In genomic region chr6:34448696-34449095, GRCm38 (mm10) we compare ENCODE assay signal across 13 mouse cellular contexts. TPM values are rescaled to one million over a fixed set of nuclear protein-coding genes. Genes with fewer than 3 reads are reported as not detected.
"Had no signal": no experiment of that assay in that cellular context is flagged by ENCODE, and none has a peak within 500 bp of the region (broad histone marks: within the 10 kb centered on the region; RNA-seq: fewer than 3 reads in every experiment).

No protein-coding gene starts in this region.

- H3K9me3 ChIP-seq: heart, embryonic 10.5 days; hindbrain, embryonic 10.5 days; hindbrain, embryonic 12.5 days; intestine, embryonic 15.5 days; limb, embryonic 10.5 days; limb, embryonic 12.5 days had no signal

- H3K27me3 ChIP-seq: heart, embryonic 12.5 days; hindbrain, embryonic 12.5 days; intestine, embryonic 15.5 days; limb, embryonic 12.5 days had no signal

- H3K36me3 ChIP-seq: heart, embryonic 10.5 days; heart, embryonic 12.5 days; hindbrain, embryonic 10.5 days; hindbrain, embryonic 12.5 days; intestine, embryonic 15.5 days; limb, embryonic 10.5 days; limb, embryonic 12.5 days had no signal

- H3K4me2 ChIP-seq: heart, embryonic 12.5 days; hindbrain, embryonic 12.5 days; hindbrain, embryonic 14.5 days; intestine, embryonic 15.5 days; limb, embryonic 12.5 days had no signal

- H3K4me3 ChIP-seq: gastrocnemius, adult 2 months; heart, embryonic 10.5 days; heart, embryonic 12.5 days; hindbrain, embryonic 10.5 days; hindbrain, embryonic 12.5 days; intestine, embryonic 15.5 days; layer of hippocampus, adult 2 months; left cerebral cortex, adult 2 months; limb, embryonic 10.5 days; limb, embryonic 12.5 days had no signal

- H3K27ac ChIP-seq: gastrocnemius, adult 2 months; heart, embryonic 10.5 days; hindbrain, embryonic 10.5 days; hindbrain, embryonic 12.5 days; hindbrain, embryonic 14.5 days; intestine, embryonic 15.5 days; layer of hippocampus, adult 2 months; left cerebral cortex, adult 2 months; limb, embryonic 10.5 days; limb, embryonic 12.5 days had no signal

- ATAC-seq: intestine, postnatal 0 days had no signal

- H3K4me1 ChIP-seq: heart, embryonic 10.5 days; hindbrain, embryonic 10.5 days; hindbrain, embryonic 12.5 days; intestine, embryonic 15.5 days; limb, embryonic 10.5 days; limb, embryonic 12.5 days had no signal

- H3K9ac ChIP-seq: heart, embryonic 12.5 days; hindbrain, embryonic 12.5 days; hindbrain, embryonic 14.5 days; intestine, embryonic 15.5 days; limb, embryonic 12.5 days had no signal

RNA-seq across cellular contexts. Expression of gene Akr1b7, which starts 36.6 kb away (rescaled TPM):
- polyA plus RNA-seq: hindbrain, embryonic 10.5 days; hindbrain, embryonic 14.5 days; inflammation-experienced regulatory T-cells, adult 6 months; limb, embryonic 10.5 days; limb, embryonic 12.5 days had no signal
